Mouse (Mus musculus) liver, embryonic 14.5 days (tissue): Measurements from ENCODE around the gene Rfc5. TPM values are rescaled to one million over a fixed set of nuclear protein-coding genes. Genes with fewer than 3 reads are reported as not detected.

ENCODE experiments used
- ATAC-seq: fragments of 200-750 bp; cut with Nextera tagmentation; 2 replicates; pipeline ENCODE4 v1.8.0; 2017; ENCODE audit warnings: moderate number of reproducible peaks, mild to moderate bottlenecking, moderate library complexity; ENCODE audit not compliant: insufficient read depth
- DNase-seq, 3 experiments: peaks; one replicate each; pipeline ENCODE4 v3.0.0-alpha.2; 2012 to 2013; ENCODE audit warnings: low read depth in 3 of 3, low spot score in 3 of 3
- H3K27ac ChIP-seq: fragments of 300-500 bp; sonication (generic); 2 replicates; pipeline ENCODE4 v1.5.1; 2014; ENCODE audit warnings: moderate library complexity, mild to moderate bottlenecking, control low read depth, inconsistent platforms
- H3K27me3 ChIP-seq: fragments of 300-500 bp; sonication (generic); 2 replicates; pipeline ENCODE4 v1.6.1; 2014; ENCODE audit warnings: mild to moderate bottlenecking, low read length, moderate library complexity; ENCODE audit not compliant: control insufficient read depth, insufficient read depth
- H3K36me3 ChIP-seq: fragments of 300-500 bp; sonication (generic); replicated peaks from 2 replicates; pipeline ENCODE4 v1.6.1; 2014; ENCODE audit warnings: low read depth; ENCODE audit not compliant: control insufficient read depth, insufficient read depth
- H3K4me1 ChIP-seq, 2 experiments: fragments of 200-500 bp in 1 of 2; fragments of 300-500 bp in 1 of 2; sonication (generic) in 1 of 2; replicated peaks; 2 replicates each; pipeline ENCODE4 v1.6.1; 2012 to 2014; ENCODE audit warnings: antibody characterized with exemption in 1 of 2, inconsistent platforms in 1 of 2, low read length in 1 of 2; ENCODE audit not compliant: control insufficient read depth in 2 of 2, insufficient read depth in 2 of 2
- H3K4me2 ChIP-seq: fragments of 300-500 bp; sonication (generic); 2 replicates; pipeline ENCODE4 v1.6.1; 2014; ENCODE audit warnings: low read depth, mild to moderate bottlenecking, control low read depth, moderate library complexity
- H3K4me3 ChIP-seq, 2 experiments: fragments of 200-500 bp in 1 of 2; fragments of 300-500 bp in 1 of 2; sonication (generic) in 1 of 2; 2 replicates each; pipeline ENCODE4 v1.5.1; 2012 to 2014; ENCODE audit warnings: low read depth in 2 of 2, low read length in 2 of 2, mild to moderate bottlenecking in 2 of 2, control low read depth in 1 of 2, inconsistent platforms in 1 of 2, moderate library complexity in 1 of 2; ENCODE audit not compliant: insufficient read depth in 1 of 2
- H3K9ac ChIP-seq: fragments of 300-500 bp; sonication (generic); replicated peaks from 2 replicates; pipeline ENCODE4 v1.6.1; 2014; ENCODE audit warnings: mild to moderate bottlenecking, control low read depth, moderate library complexity
- H3K9me3 ChIP-seq: fragments of 300-500 bp; sonication (generic); 2 replicates; pipeline ENCODE4 v1.6.1; 2016; ENCODE audit warnings: low read length, mixed read lengths; ENCODE audit not compliant: control insufficient read depth
- CTCF ChIP-seq: IDR thresholded peaks from 2 replicates; pipeline ENCODE4 v1.5.1; 2016; ENCODE audit warnings: antibody characterized with exemption, low read depth, control low read depth
- EP300 ChIP-seq: IDR thresholded peaks from 2 replicates; pipeline ENCODE4 v1.6.1; 2016; ENCODE audit warnings: antibody characterized with exemption, low read depth
- WGBS: fragments of 180-500 bp; shearing (Covaris S2); extraction: QIAGEN DNeasy Blood & Tissue Kit; methylation state at CpG from one replicate; pipeline ENCODE4 v1.1.7; 2014; ENCODE audit not compliant: insufficient replicate concordance; 5-methylcytosine and 5-hydroxymethylcytosine counted together
- polyA plus RNA-seq, 2 experiments: library from polyadenylated mRNA; depleted of rRNA in 1 of 2; stranded (reverse) in 1 of 2; unstranded in 1 of 2; fragments of >200 nt; fragmentation: Nextera tagmentation in 1 of 2; extraction: Ambion mirVana in 1 of 2; gene quantifications; 2 replicates each; pipeline versions ENCODE4 v1.2.1 to v1.2.3; 2012 to 2014

The Rfc5 gene
- polyA plus RNA-seq, 2 experiments = 24.1 to 52.2 TPM

- H3K4me3 ChIP-seq = no peak overlapping the region
- no peaks in the 10 kb centered on the region for H3K9me3 ChIP-seq
- H3K27me3 ChIP-seq = no peaks in the 10 kb centered on the region
- WGBS = 68% methylated on average over 10 of the region's 10 CpGs
- ATAC-seq (no peak), DNase-seq (no peak)
- 0 out of 4 replicates have a peak, but pooled peaks cover 0 to 2% of the 10 kb centered on the region in 2 experiments for H3K4me1 ChIP-seq
- H3K4me2 ChIP-seq = no peak overlapping the region
- TF ChIP-seq CTCF = no peak
- TF ChIP-seq EP300 = no peak
- H3K27ac ChIP-seq = no peak overlapping the region
- H3K36me3 ChIP-seq = no peaks in the 10 kb centered on the region
- H3K9ac ChIP-seq = no peak overlapping the region
Measured at GRCm38 (mm10) chr5:117337999-117338398, 50.8 kb downstream of the Rfc5 start.

DNA sequence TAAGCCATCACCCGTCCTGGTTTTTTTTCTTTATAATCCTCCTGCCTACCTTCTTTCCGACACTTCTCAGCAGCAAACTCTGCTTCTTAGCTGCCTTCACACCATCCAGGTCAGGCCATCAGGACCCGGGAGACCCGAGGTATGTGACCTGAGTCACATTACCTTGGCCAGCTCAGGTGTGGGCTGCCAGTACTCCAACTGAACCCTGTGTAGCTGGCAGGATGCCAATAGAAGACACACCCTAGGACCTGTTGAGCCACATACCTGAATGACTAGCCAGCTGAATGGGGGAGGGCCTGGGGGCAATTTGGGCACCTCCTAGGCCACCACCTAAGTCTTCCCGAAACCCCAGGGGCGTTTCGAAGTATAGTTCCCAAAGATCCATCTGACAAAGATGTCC lies 58.4 kb downstream of the Rfc5 start:
- Histone ChIP-seq H3K4me2 (no peak overlapping the region), H3K27ac (no peak overlapping the region), H3K9me3 (no peaks in the 10 kb centered on the region), H3K4me1 (no peaks in the 10 kb centered on the region), H3K4me3 (no peak overlapping the region), H3K36me3 (no peaks in the 10 kb centered on the region), H3K9ac (no peak overlapping the region), H3K27me3 (no peaks in the 10 kb centered on the region)
- TF ChIP-seq EP300 = no peak
- ATAC-seq (no peak), DNase-seq (no peak)
- WGBS = 76% methylated on average over 7 of the region's 7 CpGs

Other genes with a start within 250 kb of the Rfc5 start
- gene Pebp1, start 101.4 kb downstream of the Rfc5 start, polyA plus RNA-seq (2012; rRNA removed) = 118 and 165 TPM in 2 replicates
- 194 and 207 TPM in 2 replicates for gene Pebp1, start 101.4 kb downstream of the Rfc5 start, polyA plus RNA-seq (2014; fragmentation: Nextera tagmentation; extraction: Ambion mirVana)
- gene Vsig10, start 70.0 kb downstream of the Rfc5 start, polyA plus RNA-seq (2012; rRNA removed) = 0.84 and 1.2 TPM in 2 replicates
- 0.60 and 1.5 TPM in 2 replicates for gene Vsig10, start 70.0 kb downstream of the Rfc5 start, polyA plus RNA-seq (2014; fragmentation: Nextera tagmentation; extraction: Ambion mirVana)
- gene Wsb2, start 31.7 kb downstream of the Rfc5 start, polyA plus RNA-seq (2012; rRNA removed) = 13.9 and 14.1 TPM in 2 replicates
- gene Wsb2, start 31.7 kb downstream of the Rfc5 start, polyA plus RNA-seq (2014; fragmentation: Nextera tagmentation; extraction: Ambion mirVana) = 15.3 and 18.5 TPM in 2 replicates
- gene Ksr2, start 25.0 kb upstream of the Rfc5 start, polyA plus RNA-seq (2012; rRNA removed) = 0.01 and 0.02 TPM in 2 replicates
- 0.04 TPM in 1 of 2 replicates, not detected in the other for gene Ksr2, start 25.0 kb upstream of the Rfc5 start, polyA plus RNA-seq (2014; fragmentation: Nextera tagmentation; extraction: Ambion mirVana)